Mouse (Mus musculus) embryo, embryonic 10 days (tissue): ENCODE measurements around the gene Lamp2.
"Not testable (repeated sequence)": the region's sequence is repeated elsewhere in the genome, so short reads cannot be mapped to it uniquely, and the experiment has no call there.

Experiments used
- DNase-seq: peaks from one replicate; pipeline ENCODE4 v3.0.0-alpha.2; 2015; ENCODE audit warnings: low spot score

The Lamp2 gene

GRCm38 (mm10) chrX:38455890-38456634 is at the start of gene Lamp2:
Gene Lamp2 (minus strand): TSS chrX:38456454.
- peak; percentile 82 for DNase-seq

GRCm38 (mm10) chrX:38504846-38505245 is 48.6 kb upstream of the Lamp2 start:
- no peak for DNase-seq

- not testable (repeated sequence) for DNase-seq
Measured at GRCm38 (mm10) chrX:38502182-38502581, 45.9 kb upstream of the Lamp2 start.

GRCm38 (mm10) chrX:38485464-38485863 is 29.2 kb upstream of the Lamp2 start:
- DNase-seq = peak; percentile 9

GRCm38 (mm10) chrX:38478583-38478982 is 22.3 kb upstream of the Lamp2 start:
- no peak for DNase-seq

- peak; percentile 84 for DNase-seq
Measured at GRCm38 (mm10) chrX:38473537-38474299, 17.5 kb upstream of the Lamp2 start.

GRCm38 (mm10) chrX:38473164-38473536 is 16.9 kb upstream of the Lamp2 start:
- DNase-seq = peak; percentile 11

GRCm38 (mm10) chrX:38466236-38466635 is 10.0 kb upstream of the Lamp2 start:
- no peak for DNase-seq

GRCm38 (mm10) chrX:38463160-38463559 is 6.9 kb upstream of the Lamp2 start:
- DNase-seq = no peak

- no peak for DNase-seq
Measured at GRCm38 (mm10) chrX:38462101-38462500, 5.8 kb upstream of the Lamp2 start.

- DNase-seq = no peak
Measured at GRCm38 (mm10) chrX:38460887-38461286, 4.6 kb upstream of the Lamp2 start.

- no peak for DNase-seq
Measured at GRCm38 (mm10) chrX:38459076-38459475, 2.8 kb upstream of the Lamp2 start.

- DNase-seq = no peak
Measured at GRCm38 (mm10) chrX:38456635-38457006, 367 bp upstream of the Lamp2 start.

- DNase-seq = no peak
Measured at GRCm38 (mm10) chrX:38455474-38455873, 780 bp downstream of the Lamp2 start.

GRCm38 (mm10) chrX:38454900-38455299 is 1.4 kb downstream of the Lamp2 start:
- no peak for DNase-seq

- no peak for DNase-seq
Measured at GRCm38 (mm10) chrX:38453924-38454323, 2.3 kb downstream of the Lamp2 start.

GRCm38 (mm10) chrX:38450476-38450875 is 5.8 kb downstream of the Lamp2 start:
- no peak for DNase-seq

- DNase-seq = no peak
Measured at GRCm38 (mm10) chrX:38445705-38446104, 10.5 kb downstream of the Lamp2 start.

- DNase-seq = no peak
Measured at GRCm38 (mm10) chrX:38442425-38442824, 13.8 kb downstream of the Lamp2 start.

GRCm38 (mm10) chrX:38439629-38440028 is 16.6 kb downstream of the Lamp2 start:
- no peak for DNase-seq

- DNase-seq = peak; percentile 78
Measured at GRCm38 (mm10) chrX:38438147-38438791, 18.0 kb downstream of the Lamp2 start.

GRCm38 (mm10) chrX:38429455-38429854 is 26.8 kb downstream of the Lamp2 start:
- no peak for DNase-seq
